Mouse (Mus musculus) MEL-GATA-1-ER (cell line): ENCODE measurements at regions not wholly inside any gene's neighbourhood (a gene's known extent, or its start where the extent isn't known, plus 50 kb on each side); places are given as distances from the start of the nearest gene placed in this dataset.

Experiments
- DNase-seq: peaks from one replicate; pipeline ENCODE4 v3.0.0-alpha.2; 2012; ENCODE audit warnings: low read depth; ENCODE audit errors: extremely low read depth

DNA sequence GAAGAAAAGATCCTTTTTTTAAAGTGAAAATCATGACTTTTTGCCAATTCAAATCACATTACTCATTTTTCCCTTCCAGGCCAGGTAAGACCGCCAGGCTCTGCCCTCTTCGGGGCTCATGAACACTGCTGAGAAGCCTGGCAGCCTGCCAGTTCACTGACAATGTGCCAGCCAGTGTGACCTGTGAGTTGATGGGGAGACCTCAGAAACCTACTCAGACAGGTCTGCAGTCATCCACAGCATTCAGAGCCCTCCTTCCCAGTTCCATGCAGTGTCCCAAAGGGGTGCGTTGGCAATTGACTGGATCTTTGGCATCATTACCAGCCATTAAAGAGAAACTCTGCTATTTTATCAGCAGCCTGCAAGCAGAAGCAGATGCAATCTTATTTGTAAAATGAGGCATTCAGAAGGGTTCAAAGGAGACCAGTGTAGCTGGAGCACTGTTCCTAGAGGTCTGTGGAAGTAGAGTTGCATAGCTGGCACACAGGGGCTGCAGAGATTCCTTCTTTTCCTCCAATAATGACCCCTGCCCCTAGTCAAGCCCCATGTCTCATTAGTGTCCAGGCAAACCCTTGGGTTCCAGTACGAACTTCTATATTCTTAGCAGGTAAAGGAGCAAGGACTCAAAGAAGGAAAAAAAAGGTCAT is 384.4 kb downstream of the Rapgef2 start:
- DNase-seq = no peak

- no peak for DNase-seq
These were observed 385.1 kb downstream of the Rapgef2 start for GRCm38 (mm10) chr3:78901016-78901837.

GRCm38 (mm10) chr3:78899446-78900230 is 386.7 kb downstream of the Rapgef2 start:
- DNase-seq = no peak

DNA sequence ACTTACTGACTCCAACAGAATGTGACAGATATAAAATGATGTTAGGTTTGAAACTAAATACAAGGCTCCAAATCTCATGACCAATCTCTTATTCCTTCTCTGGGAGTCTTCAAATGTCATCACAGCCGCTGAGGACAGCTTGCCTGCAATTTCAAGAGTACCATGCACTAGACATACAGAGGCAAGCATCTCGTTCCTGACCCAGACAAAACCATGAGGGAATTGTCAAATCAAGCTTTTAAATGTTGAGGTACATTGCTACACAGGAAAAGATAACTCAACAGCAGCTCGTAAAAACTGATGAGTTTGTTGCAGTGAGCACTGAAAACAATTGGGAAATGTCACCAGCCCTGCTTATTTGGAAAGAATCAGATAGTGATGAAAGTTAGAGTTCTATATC is 397.0 kb downstream of the Rapgef2 start:
- no peak for DNase-seq

- DNase-seq = no peak
These were observed 401.6 kb downstream of the Rapgef2 start for GRCm38 (mm10) chr3:78884715-78885114.

DNA sequence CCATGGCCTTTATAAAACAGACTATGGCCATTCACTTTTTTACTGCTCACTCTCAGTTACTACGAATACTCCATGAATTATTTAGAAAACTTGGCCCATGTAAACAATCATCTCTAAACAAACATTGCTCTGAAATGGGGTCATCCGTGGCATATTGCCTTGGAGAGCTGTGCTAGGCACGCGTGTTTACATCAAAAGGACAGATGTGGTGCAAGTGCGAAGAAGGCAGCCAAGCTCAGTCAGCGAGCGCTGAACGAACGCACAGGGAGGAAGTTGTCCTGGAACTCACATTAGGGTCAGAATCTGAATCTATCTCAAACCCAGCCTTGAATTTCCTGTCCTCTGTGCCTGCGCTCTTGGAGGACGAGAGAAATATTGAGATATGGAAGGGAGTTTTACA is 402.3 kb downstream of the Rapgef2 start:
- DNase-seq = no peak

GRCm38 (mm10) chr3:78880072-78880471 is 406.2 kb downstream of the Rapgef2 start:
- no peak for DNase-seq

DNA sequence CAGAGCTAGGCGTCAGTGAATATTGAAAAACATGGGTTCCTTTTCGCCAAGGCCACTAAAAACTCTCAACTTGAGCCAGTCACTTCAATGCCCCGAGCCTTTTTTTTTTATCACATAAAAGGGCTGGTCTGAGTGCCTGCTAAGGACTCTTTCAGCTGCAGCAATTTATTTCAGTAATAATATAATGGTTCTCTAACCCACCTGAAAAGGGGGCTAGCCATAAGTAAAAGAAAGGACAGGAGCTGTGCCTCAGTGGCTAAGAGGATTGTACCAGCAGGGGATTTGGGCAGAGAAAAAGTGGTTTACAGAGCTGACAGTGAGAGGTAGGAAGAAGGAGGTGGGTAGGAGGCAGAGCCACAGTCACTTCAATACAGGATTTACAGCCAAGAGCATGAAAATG is 409.0 kb downstream of the Rapgef2 start:
- no peak for DNase-seq

DNA sequence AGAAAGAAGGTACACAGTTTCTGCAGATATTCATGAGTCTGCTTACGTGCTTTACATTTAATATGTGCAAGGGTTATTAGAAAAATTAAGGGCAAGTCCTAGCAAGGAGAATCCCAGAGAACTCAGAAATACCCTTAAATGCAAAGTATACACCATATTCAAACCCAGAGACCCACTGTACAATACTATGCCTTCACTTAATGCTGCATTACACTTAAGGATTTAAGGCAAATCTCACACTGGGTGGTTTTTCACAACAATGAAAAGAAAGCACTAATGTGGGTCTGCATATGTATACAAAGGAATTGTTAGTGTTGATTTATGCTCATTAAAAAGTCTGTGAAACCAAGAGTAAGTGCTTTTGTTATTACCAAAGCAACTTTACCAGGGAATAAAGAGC is 419.4 kb downstream of the Rapgef2 start:
- no peak for DNase-seq

DNA sequence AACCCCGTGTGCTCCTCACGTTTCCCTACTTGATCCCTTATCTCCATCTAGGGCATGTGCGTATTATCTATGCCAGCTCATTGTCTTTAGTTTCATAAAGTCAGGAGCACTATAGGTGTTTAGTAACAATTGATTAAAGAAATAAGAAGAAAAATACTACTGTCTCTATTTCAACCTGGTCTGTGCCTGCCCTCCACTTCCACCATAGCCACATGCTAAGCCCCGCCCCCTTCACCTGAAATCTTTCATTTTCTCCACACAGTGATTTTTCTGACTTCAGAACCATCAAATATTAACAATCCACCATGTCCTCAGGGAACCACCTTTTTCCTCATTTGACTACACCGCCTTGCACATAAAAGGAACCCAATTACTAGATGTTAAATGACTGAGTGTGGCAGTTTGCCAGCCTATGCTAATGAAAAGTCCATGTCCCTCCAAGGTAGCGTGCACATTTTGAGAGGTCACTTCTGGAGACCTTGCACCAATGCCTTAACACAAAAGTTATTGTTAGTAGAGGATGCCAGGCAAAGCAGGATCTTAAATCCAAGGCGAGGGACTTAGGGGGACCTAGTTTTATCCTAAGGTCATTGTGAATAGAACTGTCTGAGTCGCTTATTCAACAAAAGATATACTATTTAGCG is 420.1 kb downstream of the Rapgef2 start:
- no peak for DNase-seq

DNA sequence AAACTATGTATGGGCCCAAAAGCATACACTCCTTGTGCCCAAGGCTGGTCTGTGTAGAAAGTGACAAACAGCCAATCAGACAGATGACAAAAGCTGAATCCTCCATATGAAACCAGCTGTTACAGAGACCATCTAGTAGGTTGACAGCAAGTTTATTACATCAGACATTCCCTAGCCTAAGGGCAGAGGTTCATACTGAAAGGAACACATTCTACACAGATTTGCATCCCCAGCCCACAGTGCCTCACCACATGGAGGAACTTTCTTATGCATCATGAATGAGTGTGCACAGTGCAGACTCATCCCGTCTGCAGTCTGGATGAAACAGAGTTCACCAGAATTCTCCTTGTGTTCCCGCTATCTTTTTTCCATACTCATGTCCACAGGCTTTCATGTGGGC is 423.3 kb downstream of the Rapgef2 start:
- no peak for DNase-seq

DNA sequence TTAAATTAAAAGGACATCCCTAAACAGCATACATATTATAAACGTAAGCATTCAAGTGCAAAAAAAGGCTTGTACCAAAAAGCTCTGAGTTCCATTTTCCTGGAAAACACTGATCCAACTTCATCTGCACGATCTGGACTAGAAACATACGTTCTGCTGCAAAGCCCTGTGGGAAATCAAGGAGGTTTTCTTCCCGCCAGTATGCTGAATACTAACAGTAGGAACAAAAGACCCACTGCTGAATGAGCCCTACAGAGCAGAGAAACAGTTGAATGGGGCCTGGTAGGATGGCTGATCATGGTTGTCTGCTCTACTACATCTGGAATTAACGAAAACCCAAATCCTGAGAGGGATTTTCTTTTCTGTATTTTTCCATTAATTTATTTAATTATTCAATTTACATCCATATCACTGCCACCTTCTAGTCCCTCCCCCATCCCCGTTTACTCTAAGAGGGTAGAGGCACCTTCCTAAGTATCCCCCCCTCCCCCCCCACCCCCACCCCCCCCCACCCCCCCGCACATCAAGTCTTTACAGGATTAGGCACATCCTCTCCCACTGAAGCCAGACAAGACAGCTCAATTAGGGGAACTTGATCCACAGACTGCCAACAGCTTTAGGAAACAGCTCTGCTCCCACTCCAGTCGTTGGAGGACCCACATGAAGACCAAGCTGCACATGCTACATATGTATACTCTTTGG is 439.5 kb downstream of the Rapgef2 start:
- no peak for DNase-seq

GRCm38 (mm10) chr3:78841173-78841572 is 445.1 kb downstream of the Rapgef2 start:
- no peak for DNase-seq

GRCm38 (mm10) chr3:78836824-78837223 is 449.5 kb downstream of the Rapgef2 start:
- DNase-seq = no peak

DNA sequence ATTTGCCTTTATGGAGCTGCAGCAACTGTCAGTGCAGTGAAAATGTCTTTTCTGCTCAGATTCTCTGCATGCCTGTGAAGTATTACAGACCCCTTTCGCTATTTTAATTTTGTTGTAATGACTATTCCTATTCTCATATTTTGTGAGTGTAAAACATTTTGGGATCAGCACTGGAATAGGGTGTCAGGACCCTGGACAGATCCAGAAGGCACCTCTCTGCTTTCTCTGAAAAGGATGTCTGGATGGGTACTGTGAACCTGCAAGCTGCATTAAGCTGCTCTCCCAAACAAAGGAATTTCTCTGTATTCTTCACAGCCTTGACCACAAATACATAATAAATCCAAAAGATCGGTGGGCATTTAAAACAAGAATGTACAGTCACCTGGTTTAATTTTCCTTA is 460.8 kb downstream of the Rapgef2 start:
- no peak for DNase-seq

GRCm38 (mm10) chr3:78812425-78812824 is 473.9 kb downstream of the Rapgef2 start:
- DNase-seq = no peak

DNA sequence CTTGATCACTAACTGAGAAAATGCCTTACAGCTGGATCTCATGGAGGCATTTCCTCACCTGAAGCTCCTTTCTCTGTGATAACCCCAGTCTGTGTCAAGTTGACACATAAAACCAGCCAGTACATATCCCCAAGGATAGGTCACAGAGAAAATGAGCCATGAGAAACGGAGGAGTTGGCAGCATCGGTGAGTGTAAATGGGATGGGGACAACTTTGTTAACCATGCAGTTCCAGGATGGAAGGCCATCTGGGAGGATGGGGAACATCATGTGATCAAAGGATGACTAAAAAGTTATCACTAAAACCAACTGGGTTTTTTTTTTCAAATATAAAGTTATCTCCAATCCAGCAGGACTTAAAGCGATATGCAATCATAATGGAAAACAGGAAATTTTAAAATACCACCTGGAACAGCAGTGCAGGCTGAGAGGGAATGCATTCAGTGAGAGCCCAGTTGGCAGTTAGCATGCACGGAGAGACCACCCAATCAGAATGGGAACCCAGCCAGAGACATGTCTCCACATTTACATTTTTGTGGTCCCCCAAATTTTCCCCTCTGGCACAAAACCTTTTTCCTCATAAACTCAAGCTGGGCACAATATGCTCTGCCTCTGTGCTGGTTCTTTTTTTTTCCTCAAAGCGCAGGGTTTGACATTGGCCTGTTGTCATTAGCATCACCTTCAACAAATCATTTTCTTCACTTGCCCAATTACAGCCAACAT is 475.7 kb downstream of the Rapgef2 start:
- no peak for DNase-seq

DNA sequence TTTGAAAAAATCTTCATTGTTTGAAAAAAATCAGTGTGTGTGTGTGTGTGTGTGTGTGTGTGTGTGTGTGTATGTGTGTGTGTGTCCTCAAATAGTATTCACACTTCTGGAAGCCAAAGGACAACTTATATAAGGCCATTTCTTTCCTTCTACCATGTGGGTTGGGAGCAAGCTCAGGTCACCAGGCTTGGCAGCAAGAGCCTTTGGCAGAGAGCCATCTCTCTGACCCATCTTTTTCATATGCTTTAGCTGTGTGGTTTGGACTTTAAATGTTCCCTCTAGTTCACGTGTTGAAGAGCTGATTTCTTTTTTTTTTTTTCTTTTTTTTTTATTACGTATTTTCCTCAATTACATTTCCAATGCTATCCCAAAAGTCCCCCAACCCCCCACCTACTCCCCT is 483.1 kb downstream of the Rapgef2 start:
- no peak for DNase-seq

GRCm38 (mm10) chr3:78795951-78796455 is 490.3 kb downstream of the Rapgef2 start:
- DNase-seq = no peak

DNA sequence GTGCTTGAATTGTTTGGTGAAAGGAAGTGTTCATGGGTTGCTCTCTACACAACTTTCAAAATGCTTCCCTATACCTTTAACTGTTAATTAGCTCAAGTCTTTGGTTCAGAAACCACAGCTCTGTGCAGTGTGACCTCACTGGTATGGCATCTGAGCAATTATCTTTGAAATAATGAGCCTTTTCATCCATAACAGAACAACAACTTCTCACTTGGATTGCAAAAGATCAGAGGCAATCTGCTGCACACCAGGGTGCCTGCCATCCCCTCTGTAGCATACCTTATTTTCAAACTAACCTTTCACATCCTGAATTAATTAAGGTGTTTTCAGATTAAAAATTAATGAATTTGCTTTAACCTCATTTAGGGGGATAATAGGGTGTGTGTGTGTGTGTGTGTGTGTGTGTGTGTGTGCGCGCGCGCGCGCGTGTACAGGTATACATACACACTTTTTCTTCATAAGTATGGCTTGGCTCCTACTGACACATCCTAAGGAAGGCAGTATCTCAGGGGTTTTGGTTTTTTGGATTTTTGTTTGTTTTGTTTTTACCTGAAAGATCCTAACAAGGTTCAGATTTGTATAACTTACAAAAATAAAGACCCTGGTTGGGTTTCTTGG is 493.8 kb downstream of the Rapgef2 start:
- no peak for DNase-seq
